Mouse (Mus musculus): Measurements from ENCODE around the gene Slc13a4.
A peak's percentile ranks its signal among the peaks of the same experiment; 100 is the strongest.

Slc13a4 gene

DNA sequence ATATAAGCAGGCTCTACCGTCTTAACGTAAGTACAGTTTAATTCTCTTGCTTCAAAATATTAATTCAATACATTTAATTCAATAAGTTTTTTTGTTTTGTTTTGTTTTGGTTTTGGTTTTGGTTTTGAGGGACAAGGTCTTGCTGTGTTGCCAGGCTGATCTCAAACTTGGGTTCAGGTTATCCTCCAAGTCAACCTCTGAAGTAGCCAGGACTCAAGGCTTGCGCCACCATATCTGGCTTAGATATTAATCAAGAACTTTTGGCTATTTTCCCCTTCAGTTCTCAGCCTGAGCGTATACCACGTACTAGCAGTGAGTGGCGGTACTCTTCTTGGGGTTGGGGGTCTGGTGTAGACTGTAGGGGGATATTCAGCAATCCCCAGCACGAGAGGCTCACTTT is 5.3 kb downstream of the Slc13a4 start:
- DNase-seq (ENCODE audit: low spot score in 2 of 2), result no peak

DNA sequence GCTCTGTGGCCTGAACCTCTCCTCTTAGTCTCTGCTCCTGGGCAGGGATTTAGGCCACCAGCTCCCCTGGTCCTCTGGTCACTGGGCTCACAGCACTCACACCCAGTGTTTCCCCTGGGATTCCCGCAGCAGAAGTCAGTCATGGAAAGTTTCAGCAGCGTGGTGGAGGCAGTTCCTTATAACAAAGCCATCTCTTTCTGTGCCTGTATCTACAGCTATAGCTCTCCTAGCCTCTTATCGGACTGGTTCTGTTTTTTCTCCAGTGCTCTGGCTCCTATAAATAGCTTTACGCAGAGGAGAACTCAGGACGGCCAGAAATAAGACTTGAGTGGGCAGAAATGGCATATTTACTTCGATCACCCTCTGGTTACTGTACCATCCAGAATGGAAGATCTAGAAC is 9.6 kb downstream of the Slc13a4 start:
- DNase-seq (ENCODE audit: low spot score in 2 of 2), result peak in 1 of 2 experiments; percentile 43

DNA sequence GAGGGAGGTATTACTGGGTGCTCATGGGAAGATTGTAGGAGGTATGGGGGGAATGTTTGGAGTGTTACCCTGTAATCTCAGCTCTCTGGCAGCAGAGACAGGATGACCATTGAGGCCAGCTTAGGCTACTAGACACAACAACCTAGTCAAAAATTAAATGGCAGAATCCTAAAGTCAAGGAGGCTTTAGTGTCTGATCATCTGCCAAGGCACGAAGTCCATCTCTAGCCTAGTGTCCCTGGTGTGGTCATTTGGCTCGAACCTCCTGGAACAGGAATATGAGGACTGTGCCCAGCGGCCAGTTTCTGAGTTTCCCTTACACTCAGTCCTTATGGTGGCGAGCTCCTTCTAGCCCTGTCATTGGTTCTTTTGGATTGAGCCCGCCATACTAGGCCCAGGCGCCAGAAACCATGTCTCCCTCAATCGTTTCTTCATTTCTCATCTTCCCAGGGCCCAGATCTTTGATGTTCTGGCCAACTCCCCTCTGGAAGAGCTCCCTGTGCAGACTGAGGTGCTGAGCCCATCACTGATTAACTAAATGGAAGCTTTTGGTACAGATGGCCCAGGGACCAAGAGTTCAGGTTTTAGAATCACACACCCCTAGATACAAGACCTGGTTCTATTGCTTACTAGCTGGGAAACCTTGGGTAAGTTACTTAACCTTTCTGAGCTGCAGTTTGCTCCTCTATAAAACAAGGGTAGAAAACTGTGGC is 10.3 kb downstream of the Slc13a4 start:
- DNase-seq (ENCODE audit: low spot score in 2 of 2), result no peak

DNA sequence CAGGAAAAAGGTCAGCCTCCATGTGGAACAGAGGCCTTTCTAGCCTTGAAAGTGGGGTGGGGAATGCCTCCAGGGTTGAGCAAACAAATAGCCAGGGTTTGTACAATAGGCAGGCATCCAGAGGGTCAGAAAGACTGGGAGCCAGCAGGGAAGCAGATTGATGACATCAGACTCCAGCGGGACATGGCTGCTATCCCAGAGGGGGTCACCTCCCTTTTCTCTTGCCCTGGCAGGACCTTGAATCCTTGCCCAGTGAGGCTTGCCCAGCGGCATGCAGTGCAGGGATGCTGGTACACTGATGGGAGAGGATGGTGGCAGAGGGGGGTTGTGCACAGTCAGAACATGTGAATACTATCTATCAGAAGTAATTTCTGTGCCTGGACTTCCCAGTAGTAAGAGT is 10.9 kb downstream of the Slc13a4 start:
- peak; percentile 56 to 62 for DNase-seq (ENCODE audit: low spot score in 2 of 2)

DNA sequence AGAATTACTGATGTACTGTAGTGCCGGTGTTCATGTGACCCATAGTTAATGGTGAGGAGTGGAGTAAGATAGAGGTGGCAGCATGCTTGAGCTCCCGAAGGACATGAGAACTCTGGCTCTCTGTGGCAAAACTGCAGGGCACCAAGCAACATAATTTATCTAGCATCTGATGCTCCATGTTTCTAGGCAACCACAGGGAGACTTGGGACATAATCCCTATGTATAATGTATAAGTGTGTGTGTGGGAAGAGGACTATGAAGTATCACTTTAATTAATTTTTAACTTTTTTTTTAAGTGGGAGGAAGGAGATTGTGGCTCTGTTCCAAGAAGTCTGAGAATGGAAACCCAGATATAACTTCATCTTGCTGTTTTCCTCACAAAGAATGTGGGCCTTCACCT is 13.0 kb downstream of the Slc13a4 start:
- peak in 1 of 2 experiments; percentile 52 for DNase-seq (ENCODE audit: low spot score in 2 of 2)

DNA sequence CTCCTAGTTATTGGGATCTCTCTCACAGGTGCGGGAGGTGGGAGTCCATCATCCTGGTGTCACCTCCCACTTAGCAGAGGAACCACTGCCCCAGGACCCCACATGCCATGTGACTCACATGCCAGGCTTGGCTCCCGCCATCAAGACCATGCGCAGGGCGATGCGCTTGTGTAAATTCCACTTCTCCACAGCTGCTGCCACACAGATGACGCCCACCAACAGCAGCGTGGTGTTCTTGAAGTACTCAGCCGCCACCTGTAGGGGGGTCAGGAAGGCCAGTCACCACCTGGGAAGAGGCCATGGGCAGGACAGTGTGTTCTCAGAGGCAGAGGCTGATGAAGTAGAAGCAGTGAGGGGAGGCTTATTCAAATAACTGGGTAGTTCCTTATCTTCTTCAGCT is 18.3 kb downstream of the Slc13a4 start:
- no peak for DNase-seq (ENCODE audit: low spot score in 2 of 2)

DNA sequence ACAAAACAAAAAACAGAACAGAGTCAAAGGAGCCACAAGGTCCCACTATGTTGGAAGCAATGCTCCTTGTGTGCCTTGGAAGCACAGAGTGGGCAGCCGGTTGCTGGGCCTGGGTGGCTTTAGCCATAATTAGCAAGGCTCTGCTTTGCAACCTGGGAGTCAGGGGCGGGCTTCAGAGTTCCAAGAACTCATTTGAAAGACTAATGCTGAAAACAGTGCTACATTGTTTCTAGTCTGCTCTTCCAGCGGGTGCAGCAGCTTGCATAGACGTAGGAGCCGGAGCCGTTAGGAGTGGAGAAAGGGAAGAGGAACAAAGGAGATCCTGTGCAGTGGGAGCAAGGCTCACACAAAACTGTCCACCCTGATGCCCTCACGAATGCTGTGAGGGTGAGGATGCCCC is 19.0 kb downstream of the Slc13a4 start:
- peak in 1 of 2 experiments; percentile 27 for DNase-seq (ENCODE audit: low spot score in 2 of 2)

DNA sequence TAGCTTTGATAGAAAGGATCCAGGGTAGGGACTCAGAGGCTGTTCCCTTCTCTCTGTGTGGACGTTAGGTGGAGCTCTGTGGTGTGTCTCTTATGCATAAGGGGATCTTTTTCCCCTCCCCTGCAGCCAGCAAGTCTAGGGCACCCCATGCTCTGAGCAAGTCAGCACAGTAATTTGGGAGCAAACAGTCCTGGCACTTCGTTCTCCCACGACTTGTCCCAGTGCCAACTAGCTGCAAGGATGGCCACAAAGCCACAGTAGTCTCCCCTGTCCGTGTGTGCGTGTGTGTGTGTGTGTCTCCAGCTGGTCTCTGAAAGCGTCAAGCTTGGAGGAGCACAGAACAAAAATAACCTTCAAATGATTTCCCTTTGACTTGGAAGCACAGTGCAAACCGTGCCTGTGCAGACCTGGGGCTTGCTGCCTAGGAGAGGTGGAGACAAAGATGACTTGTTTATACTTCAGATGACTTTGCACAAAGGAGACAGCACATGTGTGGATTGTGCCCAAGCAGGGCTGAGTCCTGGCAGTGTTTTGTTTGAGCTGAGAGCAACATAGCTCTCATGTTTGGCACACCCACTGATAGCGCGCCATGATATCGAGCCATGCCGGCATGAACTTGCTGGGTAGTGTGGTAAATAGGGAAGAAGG is 19.7 kb downstream of the Slc13a4 start:
- DNase-seq (ENCODE audit: low spot score in 2 of 2), result peak; percentile 77 to 81

DNA sequence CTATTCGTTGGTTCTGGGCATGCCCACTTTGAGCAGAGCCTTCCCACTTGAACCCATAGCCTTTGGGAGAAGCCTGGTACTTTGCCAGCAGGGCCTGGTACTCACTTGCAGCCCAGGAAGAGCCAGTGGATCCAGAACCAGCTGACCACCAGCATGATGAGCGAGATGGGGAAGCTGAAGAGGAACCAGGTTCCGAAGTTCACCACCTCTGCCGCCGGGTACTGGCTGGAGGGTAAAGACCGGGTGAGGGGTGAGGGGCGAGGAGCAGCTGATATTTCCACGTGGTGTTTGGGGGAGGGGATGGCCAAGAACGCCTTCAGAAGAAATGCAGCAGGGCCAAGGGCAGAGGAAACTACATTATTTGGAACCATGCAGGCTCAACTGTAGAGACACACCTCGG is 28.6 kb downstream of the Slc13a4 start:
- DNase-seq (ENCODE audit: low spot score in 2 of 2), result no peak

DNA sequence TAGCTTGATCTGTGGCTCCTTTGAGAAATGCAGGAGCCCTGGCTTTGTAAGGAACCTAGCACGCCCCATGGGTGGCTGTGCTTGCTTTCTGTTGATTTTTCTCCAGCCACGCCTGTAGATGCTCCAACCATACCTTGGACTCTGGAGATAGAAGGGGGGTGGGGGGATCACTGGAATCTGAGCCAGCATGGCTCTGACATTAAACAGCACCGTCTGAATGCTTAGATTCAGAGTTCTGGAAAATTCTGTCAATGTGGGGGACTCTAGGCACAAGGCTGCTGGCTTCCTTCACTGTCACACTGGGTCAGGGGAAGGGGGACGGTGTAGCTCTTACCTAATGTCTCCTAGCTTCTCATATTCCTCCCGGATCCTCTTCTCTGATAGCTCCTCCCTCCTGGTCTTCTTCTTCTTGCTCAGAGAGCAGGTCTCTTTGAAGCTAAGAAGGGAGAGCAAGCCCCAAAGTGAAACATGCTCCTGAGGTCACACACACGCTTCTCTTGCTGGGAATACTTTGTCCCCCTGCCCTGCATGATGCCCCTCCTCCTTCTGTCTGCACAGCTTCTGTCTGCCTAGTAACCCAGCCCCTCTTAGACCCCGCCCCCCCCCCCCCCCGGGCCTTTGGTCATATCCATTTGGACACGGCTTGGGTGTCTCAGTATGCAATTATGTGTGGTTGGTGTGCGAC is 29.9 kb downstream of the Slc13a4 start:
- DNase-seq (ENCODE audit: low spot score in 2 of 2), result no peak

DNA sequence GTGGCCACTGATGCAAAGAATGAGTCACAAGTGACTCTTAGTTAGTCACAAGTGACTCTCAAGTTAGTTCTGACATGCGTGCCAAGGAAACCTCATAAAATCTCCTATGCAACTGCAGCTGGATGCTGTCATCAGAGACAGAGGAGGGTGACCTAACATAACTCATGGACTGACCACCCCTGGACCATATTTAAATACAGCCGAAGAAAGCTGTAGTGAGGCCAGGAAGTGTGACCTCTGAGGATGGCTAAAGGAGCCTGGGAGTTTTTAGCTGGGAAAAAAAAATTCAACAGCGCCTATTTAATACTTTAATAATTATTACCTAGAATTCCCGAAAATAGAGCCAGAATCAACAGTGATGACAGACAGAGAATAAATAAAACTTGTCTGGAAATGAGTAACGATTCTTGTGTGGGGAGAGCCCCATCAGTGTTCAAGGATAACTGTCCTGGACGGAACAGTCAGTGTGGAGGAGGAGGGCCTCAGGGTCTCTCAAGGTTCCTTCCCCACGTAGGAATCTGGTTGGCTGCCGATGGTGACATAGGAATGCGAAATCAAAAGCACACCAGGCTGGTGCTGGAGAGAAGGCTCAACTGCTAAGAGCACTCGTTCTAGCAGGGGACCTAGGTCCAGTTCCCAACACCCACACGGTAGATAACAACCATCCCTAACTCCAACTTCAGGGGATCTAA is 34.4 kb downstream of the Slc13a4 start:
- DNase-seq (ENCODE audit: low spot score in 2 of 2), result no peak

DNA sequence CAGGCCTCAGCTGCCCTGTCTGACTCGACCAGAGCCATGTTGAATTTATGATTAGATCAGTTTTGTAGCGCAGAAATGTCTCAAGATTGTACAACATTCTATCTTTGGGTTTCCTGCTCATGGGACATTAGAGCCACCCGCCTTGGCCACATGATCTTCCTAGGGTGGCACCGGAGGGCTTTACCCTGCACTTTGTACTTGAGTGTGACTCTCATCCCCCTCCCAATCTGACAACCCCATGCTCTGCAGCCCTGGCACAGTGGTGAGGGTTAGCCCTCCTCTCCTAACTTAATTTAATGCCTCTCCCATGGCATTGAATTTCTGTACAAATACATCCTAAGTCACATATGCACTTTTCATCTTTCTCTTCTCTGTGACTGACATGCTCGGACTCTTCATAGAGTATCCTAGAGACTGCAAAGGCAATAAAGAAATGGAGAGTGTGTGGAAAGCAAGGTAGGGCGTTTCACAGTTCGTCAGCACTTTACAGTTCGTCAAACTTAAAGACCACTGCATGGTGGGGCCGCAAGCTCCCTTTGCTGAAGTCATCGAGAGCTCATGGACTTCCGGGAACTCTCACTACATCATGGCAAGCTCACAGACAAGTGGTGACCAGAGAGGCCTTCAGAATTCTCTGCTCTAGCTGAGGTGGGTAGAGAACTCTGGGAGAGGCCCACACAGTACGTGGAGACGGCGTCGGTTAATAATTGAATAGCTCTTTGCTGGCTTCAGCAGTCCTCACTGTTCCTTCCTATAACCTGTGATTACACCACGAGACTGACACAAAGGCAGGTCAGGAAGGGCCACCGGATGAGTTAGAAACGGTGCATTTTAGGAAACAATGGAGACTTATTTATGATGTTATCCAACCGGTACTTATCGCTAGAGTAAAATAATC is 35.8 kb downstream of the Slc13a4 start:
- DNase-seq (ENCODE audit: low spot score in 2 of 2), result no peak

DNA sequence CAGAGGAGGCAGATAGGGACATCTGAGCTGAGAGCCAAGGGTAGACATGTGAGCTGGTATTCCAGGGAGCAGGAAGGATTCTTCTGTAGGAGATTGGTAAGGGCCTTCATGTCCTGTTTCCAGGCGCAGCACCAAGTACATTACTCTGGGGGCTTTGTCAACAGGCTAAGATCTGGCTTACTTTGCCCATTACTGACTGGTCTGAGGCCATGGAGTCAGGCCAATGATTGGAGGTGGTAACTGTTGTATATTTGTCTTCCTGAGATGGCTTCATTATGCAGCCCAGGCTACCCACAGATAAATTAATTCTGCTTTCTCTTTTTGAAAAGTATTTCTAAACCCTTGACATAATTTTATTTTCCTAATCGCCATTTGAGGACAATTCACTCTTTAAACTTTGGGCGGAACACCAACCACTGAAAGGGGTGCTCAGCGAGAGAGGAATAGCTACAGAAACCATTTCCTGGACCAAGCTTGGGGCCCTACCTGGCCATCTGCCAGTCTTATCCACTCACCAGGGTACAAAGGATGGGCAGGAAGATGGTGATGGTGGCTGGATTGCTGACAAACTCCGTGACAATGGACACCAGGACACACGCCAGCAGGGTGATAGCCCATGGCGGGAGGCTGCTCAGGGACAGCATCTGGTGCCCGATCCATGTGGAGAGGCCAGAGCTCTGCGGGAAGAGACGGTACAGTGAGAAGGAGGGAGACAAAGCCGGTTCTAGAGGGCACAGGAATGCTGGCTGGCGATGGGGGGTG is 36.7 kb downstream of the Slc13a4 start:
- DNase-seq (ENCODE audit: low spot score in 2 of 2), result peak; percentile 39 to 45

DNA sequence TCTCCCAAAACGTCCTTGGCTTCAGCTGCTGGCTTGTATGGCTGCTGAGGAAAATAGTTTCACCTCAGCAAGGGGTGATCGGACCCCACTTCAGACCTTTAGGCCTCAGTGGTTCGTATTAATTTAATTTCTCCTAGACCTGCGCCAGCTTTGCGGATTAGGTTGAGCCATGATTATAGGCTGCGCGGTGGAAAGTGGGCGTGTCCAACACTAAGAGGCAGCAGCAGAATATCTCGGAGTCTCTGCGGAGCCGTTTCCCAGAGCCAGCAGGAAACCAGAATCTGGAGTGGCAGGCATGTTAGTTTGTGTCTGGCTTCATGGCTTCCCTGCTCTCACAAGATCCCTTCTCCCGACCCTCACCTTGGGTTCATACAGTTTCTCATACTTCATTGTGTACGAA is 38.3 kb downstream of the Slc13a4 start:
- no peak for DNase-seq (ENCODE audit: low spot score in 2 of 2)

DNA sequence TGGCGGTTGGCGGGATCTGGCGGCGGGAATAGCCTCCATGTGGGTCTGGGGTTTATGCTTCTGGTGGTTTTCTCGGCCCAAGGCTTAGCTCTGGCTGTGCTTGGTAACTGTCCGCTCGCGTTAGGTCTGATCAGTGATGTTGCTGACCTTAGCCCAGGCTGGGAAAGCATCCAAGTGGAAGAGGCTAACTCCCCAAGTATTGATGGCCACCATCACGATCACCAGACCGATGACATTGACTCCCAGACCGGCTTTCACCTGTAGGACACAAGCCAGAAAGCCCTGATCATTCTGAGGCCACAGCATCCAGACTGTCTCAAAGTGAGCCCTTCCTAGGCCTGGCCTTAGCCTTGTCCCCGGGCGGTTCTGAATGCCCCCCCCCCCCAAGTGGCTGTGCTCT is 39.2 kb downstream of the Slc13a4 start:
- no peak for DNase-seq (ENCODE audit: low spot score in 2 of 2)

DNA sequence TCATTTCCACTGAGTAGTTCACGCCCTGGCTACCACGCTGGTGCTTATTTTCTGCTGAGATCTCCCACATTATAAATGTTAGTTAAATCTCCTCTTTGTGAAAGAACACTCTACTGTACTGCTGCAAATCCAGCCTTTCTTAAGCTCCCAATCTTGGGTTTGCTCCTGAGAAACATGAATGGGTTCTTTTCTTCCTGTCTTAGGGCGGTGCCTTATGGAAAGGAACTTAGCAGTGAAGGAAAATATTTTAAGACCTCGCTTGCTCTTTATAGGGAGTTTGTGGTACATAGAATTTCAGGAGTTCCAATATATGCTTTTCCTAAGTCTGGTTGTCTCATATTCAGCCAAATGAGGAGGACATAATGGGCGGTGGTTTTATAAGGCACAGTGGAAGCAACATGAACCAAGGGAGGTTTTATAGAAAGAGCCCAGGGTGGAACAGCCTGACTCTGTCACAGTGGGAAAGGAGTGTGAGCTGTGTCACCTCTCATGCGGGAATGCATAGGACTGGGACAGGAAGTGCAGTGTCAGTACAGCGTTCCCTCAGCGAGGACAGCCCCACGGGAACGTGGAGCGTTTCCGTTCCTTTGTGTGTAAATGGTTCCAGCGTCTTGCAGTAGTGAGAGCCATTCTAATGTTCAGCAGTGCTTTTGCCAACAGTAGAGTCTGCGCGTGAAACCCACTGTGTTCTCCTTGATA is 42.2 kb downstream of the Slc13a4 start:
- DNase-seq (ENCODE audit: low spot score in 2 of 2), result no peak

DNA sequence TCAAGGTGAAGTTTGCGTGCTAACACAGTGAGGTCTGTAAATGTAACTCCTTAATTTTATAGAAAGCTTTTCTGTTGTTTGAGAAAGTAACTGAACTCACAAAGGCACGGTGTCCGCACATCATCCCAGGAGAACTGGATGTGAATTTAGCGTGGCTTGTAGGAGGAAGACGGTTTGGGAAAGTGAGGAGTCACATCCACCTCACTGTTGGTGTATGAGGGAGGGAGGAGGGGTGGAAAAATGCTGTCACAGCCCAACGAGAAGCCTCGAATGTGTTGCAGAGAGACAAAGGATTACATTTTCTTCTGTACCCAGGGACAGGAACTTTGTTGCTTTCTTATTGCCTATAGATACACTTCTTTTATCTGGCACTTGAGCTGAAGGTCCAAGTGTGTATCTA is 47.4 kb downstream of the Slc13a4 start:
- no peak for DNase-seq (ENCODE audit: low spot score in 2 of 2)

DNA sequence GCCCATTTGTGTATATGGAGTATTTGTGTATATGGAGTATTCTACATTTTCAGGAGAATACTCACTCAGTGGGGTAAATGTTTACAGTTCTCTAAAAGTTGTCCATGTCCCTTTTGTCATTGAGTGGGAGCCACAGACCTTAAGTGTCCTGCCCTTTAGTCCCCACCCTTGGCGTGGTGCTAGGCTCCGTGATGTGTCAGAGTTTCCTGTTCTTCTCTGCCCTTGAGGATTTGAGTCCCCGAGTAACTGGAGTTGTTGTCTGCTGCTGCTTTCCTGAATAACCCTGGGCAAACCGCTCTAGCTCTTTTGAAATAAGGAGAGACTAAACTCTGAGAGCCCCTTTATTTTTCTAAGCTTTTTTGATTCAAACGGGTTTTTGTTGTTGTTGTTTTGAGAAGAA is 48.4 kb downstream of the Slc13a4 start:
- DNase-seq (ENCODE audit: low spot score in 2 of 2), result no peak

DNA sequence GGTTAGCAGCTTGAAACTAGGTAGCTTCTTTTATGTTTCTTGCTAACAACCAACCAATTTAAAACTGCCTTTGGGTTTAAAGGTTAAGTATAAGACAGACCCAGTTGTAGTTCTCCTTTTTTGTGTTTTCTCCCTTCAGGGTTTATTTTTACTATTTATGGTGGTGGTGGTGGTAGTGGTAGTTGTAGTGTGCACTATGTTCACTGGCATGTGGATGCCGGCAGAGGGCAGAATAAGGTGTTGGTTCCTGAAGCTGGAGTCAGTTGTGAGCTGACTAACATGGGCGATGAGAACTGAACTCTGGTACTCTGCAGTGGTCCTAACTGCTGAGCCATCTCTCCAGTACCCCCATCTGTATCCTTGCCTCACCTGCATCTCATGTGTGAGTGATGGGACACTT is 49.0 kb downstream of the Slc13a4 start:
- DNase-seq (ENCODE audit: low spot score in 2 of 2), result no peak

DNA sequence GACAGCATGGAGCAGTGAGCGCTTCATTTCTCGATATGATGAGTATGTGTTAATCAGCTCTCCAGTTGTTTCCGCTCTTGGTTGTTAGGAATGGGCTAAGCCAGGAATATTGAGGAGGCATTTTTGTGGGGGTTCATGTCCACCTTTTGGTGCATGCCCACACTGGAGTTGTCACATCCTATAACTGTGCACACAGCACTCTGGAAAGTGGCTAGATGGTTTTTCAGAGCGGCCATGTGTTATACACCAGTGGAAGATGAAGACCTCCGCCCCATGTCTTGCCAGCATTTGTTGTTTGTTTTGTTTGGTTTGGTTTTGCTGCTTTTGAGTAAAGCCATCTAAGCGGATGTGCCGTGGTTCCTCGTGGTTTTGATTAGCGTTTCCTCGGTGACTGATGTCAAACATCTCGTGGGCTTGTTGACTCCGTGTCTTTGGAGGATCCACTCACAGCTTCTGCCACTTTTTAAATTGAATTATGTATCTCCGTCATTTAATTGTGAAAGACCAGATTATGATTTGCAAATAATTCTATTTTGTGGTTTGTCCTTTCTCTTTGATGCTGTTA is 50.2 kb downstream of the Slc13a4 start:
- no peak for DNase-seq (ENCODE audit: low spot score in 2 of 2)
